Mouse (Mus musculus): Measurements from ENCODE around the gene Zrsr2. TPM values are rescaled to one million over a fixed set of nuclear protein-coding genes. Genes with fewer than 3 reads are reported as not detected.

Zrsr2 gene
- polyA plus RNA-seq, 1 experiment from 2014 or later: 53.4 TPM

Other genes with a start within 250 kb of the Zrsr2 start
- 4.1 and 5.1 TPM in 2 replicates for gene Rnf138rt1, start 197.3 kb downstream of the Zrsr2 start, polyA plus RNA-seq (2015; fragmentation: Nextera tagmentation; extraction: Ambion mirVana)
- gene Ap1s2, start 49.6 kb downstream of the Zrsr2 start, polyA plus RNA-seq (2015; fragmentation: Nextera tagmentation; extraction: Ambion mirVana): 89.3 and 101 TPM in 2 replicates
- 0.22 and 0.40 TPM in 2 replicates for gene Car5b, start 69.3 kb upstream of the Zrsr2 start, polyA plus RNA-seq (2015; fragmentation: Nextera tagmentation; extraction: Ambion mirVana)
- 17.5 and 20.8 TPM in 2 replicates for gene Siah1b, start 117.8 kb upstream of the Zrsr2 start, polyA plus RNA-seq (2015; fragmentation: Nextera tagmentation; extraction: Ambion mirVana)
- gene Cltrn, start 130.2 kb upstream of the Zrsr2 start, polyA plus RNA-seq (2015; fragmentation: Nextera tagmentation; extraction: Ambion mirVana): not detected in 2 replicates
- 0.08 and 0.10 TPM in 2 replicates for gene Ace2, start 180.7 kb upstream of the Zrsr2 start, polyA plus RNA-seq (2015; fragmentation: Nextera tagmentation; extraction: Ambion mirVana)